Mouse (Mus musculus) adrenal gland, postnatal 36 days (tissue): Measurements from ENCODE around the gene Snap29. TPM values are rescaled to one million over a fixed set of nuclear protein-coding genes. Genes with fewer than 3 reads are reported as not detected.
A peak's percentile ranks its signal among the peaks of the same experiment; 100 is the strongest.

Experiments used
- DNase-seq, 2 experiments: peaks; one replicate each; pipeline ENCODE4 v3.0.0; 2021; ENCODE audit warnings: mixed read lengths in 1 of 2
- long read RNA-seq, 2 experiments: library from polyadenylated mRNA; stranded (forward); transcript quantifications; one replicate each; pipeline ENCODE4 v2.0.0; 2021; ENCODE audit warnings: borderline sequencing depth in 2 of 2
- total RNA-seq, 2 experiments: library from RNA; stranded (reverse); gene quantifications; 2 replicates each; pipeline ENCODE4 v1.2.3; 2021

The Snap29 gene
- 10 to 100 TPM; 27.3 to 30.2 TPM for total RNA-seq
- long read RNA-seq, experiment 1, transcript Snap29-201 (5 exons, 3,447 nt): major isoform, 5 of 13 reads
- long read RNA-seq, experiment 1, partial matches to known transcripts: 0 of 13 reads
- long read RNA-seq, experiment 1, other reads (novel, unspliced or antisense): 8 of 13 reads
- long read RNA-seq, experiment 2, transcript Snap29-201 (5 exons, 3,447 nt): major isoform, 5 of 9 reads
- long read RNA-seq, experiment 2, partial matches to known transcripts: 0 of 9 reads
- long read RNA-seq, experiment 2, other reads (novel, unspliced or antisense): 4 of 9 reads

- DNase-seq: peak; percentile 100
These were observed at the start of gene Snap29, which contains the start of gene Pi4ka for GRCm38 (mm10) chr16:17405736-17406443. Gene Snap29, plus strand, starts transcription at chr16:17405986. Gene Pi4ka, minus strand, starts transcription at chr16:17406314.

GRCm38 (mm10) chr16:17356031-17356430 lies 49.8 kb upstream of the Snap29 start:
- no peak for DNase-seq

- no peak for DNase-seq
These were observed 47.0 kb upstream of the Snap29 start for GRCm38 (mm10) chr16:17358787-17359186.

GRCm38 (mm10) chr16:17382306-17382705 lies 23.5 kb upstream of the Snap29 start:
- DNase-seq: no peak

DNA sequence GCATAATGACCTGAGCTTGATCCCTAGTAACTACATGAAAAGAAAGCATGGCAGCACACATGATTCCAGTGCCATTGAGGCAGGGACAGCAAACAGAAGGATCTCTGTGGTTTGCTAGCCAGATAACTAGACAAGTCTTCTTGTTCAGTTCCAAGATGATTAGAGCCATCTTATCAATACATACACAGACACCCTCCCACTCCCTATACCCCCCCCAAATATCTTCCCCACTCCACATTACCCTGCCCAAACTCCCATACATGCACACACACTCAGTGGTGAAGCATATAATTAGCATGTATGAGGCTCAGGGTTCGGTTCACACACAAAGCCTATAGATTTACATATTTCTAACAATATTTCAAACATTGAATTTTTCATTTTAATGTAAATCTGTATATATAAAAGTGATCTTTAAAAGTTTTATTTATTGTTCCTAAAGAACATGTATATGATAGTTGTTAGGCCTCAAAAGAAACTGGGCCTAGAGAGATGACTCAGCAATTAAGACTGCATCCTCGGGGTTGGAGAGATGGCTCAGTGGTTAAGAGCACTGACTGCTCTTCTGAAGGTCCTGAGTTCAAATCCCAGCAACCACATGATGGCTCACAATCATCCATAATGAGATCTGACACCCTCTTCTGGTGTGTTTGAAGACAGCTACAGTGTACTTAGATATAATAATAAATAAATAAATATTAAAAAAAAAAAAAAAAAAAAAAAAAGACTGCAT lies 22.0 kb upstream of the Snap29 start:
- DNase-seq: no peak

DNA sequence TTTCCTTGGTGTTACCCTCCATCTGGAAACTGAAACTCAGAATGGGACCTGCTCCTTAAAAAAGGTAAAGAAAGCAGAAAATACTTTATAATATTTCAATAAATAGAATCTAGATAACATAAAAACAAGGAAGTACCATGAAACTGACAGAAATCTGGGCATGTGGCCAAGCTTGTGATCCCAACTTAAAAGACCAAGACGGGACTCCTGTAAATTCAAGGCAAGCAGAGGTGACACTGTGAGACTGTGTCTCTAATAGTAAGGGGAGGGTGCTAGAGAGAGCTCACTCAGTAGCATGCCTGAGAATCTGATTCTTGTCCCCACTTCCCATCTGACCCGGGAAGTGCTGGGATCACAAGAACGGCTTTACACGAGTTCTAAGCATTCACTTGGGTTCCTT lies 13.0 kb upstream of the Snap29 start:
- DNase-seq: peak; percentile 37 to 47

- peak in 1 of 2 experiments; percentile 52 for DNase-seq
These were observed 2.9 kb upstream of the Snap29 start for GRCm38 (mm10) chr16:17402855-17403254.

DNA sequence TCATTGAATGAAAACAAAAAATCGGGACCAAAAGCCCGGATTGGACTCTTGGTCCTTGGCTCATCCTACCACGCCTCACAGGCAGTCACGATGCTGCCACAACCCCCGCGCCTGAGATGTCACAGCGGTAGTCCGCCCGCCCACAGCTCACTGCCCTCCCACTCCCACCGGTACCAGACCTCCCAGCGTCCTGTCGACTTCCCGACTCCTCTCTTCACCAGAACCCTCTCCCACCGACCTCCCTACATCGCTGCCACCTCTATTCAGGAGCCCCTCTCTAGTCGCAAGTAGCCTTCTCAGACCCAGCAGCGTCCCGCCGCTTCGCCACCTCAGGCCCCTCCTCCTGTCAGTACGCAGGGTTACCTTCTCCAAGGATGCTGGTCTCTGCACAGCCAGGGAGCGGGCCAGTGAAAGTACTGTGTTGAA lies 502 bp upstream of the Snap29 start:
- peak; percentile 75 to 83 for DNase-seq

GRCm38 (mm10) chr16:17406512-17407231 lies 886 bp downstream of the Snap29 start:
- no peak for DNase-seq

- no peak for DNase-seq
These were observed 3.3 kb downstream of the Snap29 start for GRCm38 (mm10) chr16:17409046-17409445.

DNA sequence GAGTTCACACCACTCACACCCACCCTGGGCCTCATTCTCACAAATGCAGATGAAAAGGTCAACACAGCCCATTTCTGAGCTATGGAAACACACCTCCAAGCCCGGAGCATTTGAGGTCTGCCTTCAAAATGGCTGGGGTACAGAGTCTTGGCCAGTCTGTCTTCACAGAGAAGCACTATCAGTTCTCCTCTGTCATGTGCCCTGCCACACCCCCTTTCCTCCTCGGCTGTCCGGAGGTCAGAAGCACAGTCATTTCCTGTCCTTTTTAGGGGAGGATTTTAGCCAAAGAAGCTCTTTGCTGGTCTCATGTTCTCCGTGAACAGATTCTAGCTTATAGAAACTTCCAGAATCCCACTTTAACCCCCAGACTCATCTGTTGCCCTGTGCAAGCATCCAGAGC lies 4.4 kb downstream of the Snap29 start:
- peak; percentile 14 to 46 for DNase-seq

DNA sequence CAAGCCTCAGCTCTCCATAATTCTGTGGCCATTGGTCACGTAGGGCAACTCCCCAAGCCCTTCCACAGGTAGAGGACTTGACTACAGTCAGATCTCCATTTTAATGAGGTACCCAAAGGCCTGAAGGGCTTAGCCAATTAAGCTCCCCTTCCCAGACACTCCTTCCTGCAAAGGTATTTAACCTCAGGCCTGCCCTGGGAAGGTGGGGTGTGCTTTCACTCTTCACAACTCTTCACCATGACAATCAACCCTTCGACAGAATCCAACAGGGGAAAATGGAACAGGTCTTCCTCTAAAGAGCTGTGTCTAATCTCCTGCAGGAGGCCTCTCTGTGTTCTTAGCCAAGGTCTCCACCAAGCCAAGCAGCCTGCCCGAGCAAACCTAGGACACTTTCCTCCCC lies 17.2 kb downstream of the Snap29 start:
- no peak for DNase-seq

- DNase-seq: peak; percentile 6 to 28
These were observed 26.8 kb downstream of the Snap29 start for GRCm38 (mm10) chr16:17432576-17432975.

GRCm38 (mm10) chr16:17451541-17452372 lies 46.0 kb downstream of the Snap29 start, which contains the start of gene Crkl:
Gene Crkl, plus strand, starts transcription at chr16:17451987.
- peak; percentile 99 for DNase-seq

DNA sequence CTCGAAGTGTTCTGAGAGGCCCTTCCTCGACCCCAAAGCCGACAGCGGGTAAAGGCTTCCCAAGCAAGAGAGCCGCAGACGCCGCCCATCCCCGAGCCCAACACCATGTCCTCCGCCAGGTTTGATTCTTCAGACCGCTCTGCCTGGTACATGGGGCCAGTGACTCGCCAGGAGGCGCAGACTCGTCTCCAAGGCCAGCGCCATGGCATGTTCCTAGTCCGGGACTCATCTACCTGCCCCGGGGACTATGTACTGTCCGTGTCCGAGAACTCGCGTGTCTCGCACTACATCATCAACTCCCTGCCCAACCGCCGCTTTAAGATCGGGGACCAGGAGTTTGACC lies 46.6 kb downstream of the Snap29 start:
- peak; percentile 56 to 61 for DNase-seq

DNA sequence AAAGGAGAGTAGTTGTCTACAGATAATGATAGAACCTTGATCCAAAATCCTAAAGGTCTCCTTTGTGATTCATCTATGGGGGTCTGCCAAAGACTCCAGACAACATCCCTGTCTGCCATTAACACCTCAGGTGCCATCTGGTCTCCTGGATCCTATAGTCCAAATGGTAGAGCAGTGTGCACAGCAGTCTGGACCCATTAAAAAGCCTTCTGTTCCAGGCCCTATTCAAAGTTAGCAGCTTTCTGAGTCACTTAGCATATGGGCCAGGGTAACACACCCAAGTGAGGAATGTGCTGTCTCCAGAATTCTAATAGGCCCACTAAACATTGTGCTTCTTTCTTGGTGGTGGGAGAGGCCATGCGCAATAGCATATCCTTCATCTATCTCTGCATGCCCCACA lies 51.1 kb downstream of the Snap29 start:
- DNase-seq: no peak

GRCm38 (mm10) chr16:17460254-17460653 lies 54.5 kb downstream of the Snap29 start:
- peak; percentile 10 to 33 for DNase-seq

- no peak for DNase-seq
These were observed 55.8 kb downstream of the Snap29 start for GRCm38 (mm10) chr16:17461596-17461995.

DNA sequence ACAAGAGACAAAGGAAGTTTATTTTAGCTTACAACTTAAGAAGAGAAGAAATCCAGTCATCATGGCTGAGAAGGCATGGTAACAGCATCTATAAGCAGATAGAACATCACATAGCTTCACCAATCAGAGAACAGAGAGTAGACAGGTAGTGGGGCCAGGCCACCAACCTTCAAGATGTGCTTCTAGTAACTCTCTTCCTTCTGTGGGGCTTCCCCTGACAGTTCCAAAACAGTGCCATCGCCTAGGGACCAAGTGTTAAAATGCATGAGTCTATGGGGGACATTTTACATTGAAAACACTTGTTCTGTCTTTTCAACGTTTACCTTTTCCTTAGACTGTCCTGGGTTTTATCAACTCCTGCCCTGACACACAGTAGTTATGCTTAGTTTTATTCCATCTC lies 57.4 kb downstream of the Snap29 start:
- no peak for DNase-seq

DNA sequence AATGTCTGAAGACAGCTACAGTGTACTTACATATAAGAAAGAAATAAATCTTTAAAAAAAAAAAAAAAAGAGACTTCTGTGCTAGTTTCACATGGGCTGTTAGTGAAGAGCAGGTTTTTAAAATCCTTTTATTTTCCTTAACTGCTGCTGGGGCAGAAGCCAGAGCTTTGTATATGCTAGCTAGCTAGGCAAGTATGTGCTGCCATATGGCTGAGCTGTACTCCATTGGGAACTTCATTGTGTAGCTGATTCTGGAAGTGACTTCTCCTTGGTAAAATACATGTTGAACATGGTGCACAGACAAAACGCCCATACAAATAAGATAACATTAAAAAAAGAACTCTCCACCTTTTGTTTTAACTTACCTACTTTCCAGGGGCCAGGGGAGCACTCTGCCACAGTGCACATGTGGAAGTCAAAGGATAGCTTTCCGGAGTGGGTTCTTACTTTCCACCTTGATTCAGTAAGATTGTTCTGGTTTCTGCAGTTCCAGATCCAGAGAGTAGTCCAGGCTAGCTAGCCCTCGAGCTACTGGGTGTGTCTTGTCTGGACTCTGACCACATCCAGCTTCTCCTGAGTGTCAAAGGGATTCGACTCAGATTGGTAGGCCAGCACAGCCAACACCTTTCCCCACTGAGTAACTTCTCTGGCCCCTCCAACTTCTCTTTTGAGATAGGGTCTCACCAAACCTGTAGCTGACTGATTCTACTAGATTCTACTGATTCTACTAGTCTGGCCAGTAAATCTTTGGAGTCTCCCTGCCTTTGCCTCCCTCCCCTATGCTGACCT lies 61.3 kb downstream of the Snap29 start:
- DNase-seq: no peak
